Mouse (Mus musculus): ENCODE data around the gene Rad9a. TPM values are rescaled to one million over a fixed set of nuclear protein-coding genes. Genes with fewer than 3 reads are reported as not detected.

Rad9a gene
- total RNA-seq, 2 experiments from 2014 or later = 14.7 to 16.2 TPM

DNA sequence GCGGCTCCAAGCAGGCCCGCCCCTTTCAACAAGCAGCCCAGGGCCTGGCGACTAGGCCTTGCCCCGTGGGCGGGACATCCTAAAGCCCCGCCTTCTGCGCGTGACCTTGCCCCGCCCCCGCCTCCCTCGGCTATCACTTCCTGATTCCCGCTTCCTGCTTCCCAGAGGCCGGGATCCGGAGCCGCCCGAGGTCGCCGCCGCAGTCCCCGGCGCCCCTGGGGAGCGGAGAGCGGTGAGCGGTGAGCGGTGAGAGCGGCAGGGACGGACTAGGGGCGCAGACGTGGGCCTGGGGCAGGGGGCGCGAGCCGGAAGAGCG, 53.0 kb downstream of the Rad9a start, which contains the start of gene Coro1b:
Gene Coro1b (plus strand): TSS at position 129 of the 316 bp plus-strand sequence.
- peak; percentile 94 to 97 for DNase-seq (ENCODE audit: low spot score in 2 of 2)

- no peak for DNase-seq (ENCODE audit: low spot score in 2 of 2)
These were observed 53.5 kb downstream of the Rad9a start for GRCm38 (mm10) chr19:4147782-4148490.

- no peak for DNase-seq (ENCODE audit: low spot score in 2 of 2)
These were observed 54.4 kb downstream of the Rad9a start for GRCm38 (mm10) chr19:4147022-4147405.

DNA sequence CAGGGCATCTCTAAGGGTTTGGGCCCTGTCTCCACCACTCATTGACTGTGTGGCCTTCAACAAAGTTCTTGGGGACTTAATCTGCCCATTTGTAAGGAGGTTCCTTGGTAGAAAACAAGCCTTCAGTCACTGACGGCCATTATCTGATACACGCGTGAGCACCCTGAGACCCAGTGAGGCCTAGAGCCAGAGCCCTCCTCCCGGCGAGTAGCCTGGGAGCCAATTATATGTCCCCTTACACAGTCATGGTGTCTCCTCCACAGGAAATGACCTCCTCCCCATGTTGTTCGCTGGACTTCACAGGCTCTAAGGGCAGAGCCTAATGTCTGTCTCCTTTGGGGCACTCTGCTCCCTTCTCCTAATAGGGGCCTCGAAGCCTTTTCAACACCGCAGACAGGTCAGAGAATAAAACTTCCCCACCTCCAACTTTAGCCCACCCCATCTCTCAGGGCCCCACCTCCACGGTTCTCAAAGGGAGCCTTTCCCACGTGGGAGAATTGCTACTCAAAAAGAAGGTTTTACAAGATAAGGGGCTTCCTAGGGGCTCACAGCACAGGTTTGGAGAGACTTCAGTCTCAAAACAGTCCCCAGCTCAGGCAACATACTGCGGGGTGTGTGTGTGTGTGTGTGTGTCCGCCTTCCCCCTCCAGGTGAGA, 55.0 kb downstream of the Rad9a start:
- DNase-seq (ENCODE audit: low spot score in 2 of 2) = no peak

- no peak for DNase-seq (ENCODE audit: low spot score in 2 of 2)
These were observed 55.5 kb downstream of the Rad9a start for GRCm38 (mm10) chr19:4145936-4146335.

Small RNAs within 50 kb of the gene (microRNA-seq; reads per million reads assigned to microRNA genes)
- not detected for gene Gm26115

Other genes with a start within 250 kb of the Rad9a start
- under 1 TPM; 0.67 to 0.87 TPM for gene Aldh3b3, start 243.0 kb downstream of the Rad9a start, total RNA-seq (2021)
- gene Aldh3b2, start 229.3 kb downstream of the Rad9a start, total RNA-seq (2021) = 1 to 10 TPM; 7.5 to 8.4 TPM
- gene Acy3, start 215.1 kb downstream of the Rad9a start, total RNA-seq (2021) = 10 to 100 TPM; 32.3 to 36.8 TPM
- under 1 TPM in 1 of 2 experiments, not detected in 1; 0.34 TPM for gene Tbx10, start 208.9 kb downstream of the Rad9a start, total RNA-seq (2021)
- gene Nudt8, start 201.1 kb downstream of the Rad9a start, total RNA-seq (2021) = 10 to 100 TPM; 21.7 to 21.9 TPM
- gene Gm49405, start 201.0 kb downstream of the Rad9a start, total RNA-seq (2021) = 1 to 10 TPM; 1.7 to 1.8 TPM
- gene Doc2g, start 198.3 kb downstream of the Rad9a start, total RNA-seq (2021) = 1 to 10 TPM; 2.4 to 2.6 TPM
- 100 to 1,000 TPM; 253 to 283 TPM for gene Ndufv1, start 188.9 kb downstream of the Rad9a start, total RNA-seq (2021)
- 100 to 1,000 TPM; 258 to 283 TPM for gene Gstp1, start 163.7 kb downstream of the Rad9a start, total RNA-seq (2021)
- 10 to 100 TPM; 52.6 to 68.8 TPM for gene Gstp2, start 155.6 kb downstream of the Rad9a start, total RNA-seq (2021)
- gene Gstp3, start 142.1 kb downstream of the Rad9a start, total RNA-seq (2021) = 10 to 100 TPM in 1 of 2 experiments, 1 to 10 TPM in 1; 1.9 to 37.5 TPM
- gene Cabp2, start 120.1 kb downstream of the Rad9a start, total RNA-seq (2021) = 1 to 10 TPM in 1 of 2 experiments, not detected in 1; 1.2 TPM
- 10 to 100 TPM; 45.8 to 47.3 TPM for gene Cdk2ap2, start 104.5 kb downstream of the Rad9a start, total RNA-seq (2021)
- 10 to 100 TPM; 51.6 to 65.0 TPM for gene Pitpnm1, start 101.7 kb downstream of the Rad9a start, total RNA-seq (2021)
- gene Aip, start 75.8 kb downstream of the Rad9a start, total RNA-seq (2021) = 10 to 100 TPM; 86.1 to 88.5 TPM
- gene Gpr152, start 61.9 kb downstream of the Rad9a start, total RNA-seq (2021) = under 1 TPM; 0.08 to 0.14 TPM
- under 1 TPM in 1 of 2 experiments, not detected in 1; 0.20 TPM for gene Cabp4, start 57.6 kb downstream of the Rad9a start, total RNA-seq (2021)
- gene Coro1b, start 53.0 kb downstream of the Rad9a start, total RNA-seq (2021) = 100 to 1,000 TPM; 192 to 203 TPM
- gene Ptprcap, start 48.1 kb downstream of the Rad9a start, total RNA-seq (2021) = 1 to 10 TPM; 5.1 to 5.2 TPM
- 10 to 100 TPM; 46.6 to 50.0 TPM for gene Rps6kb2, start 38.3 kb downstream of the Rad9a start, total RNA-seq (2021)
- gene Carns1, start 26.2 kb downstream of the Rad9a start, total RNA-seq (2021) = 1 to 10 TPM; 5.5 to 7.3 TPM
- gene Tbc1d10c, start 10.4 kb downstream of the Rad9a start, total RNA-seq (2021) = 1 to 10 TPM; 3.2 to 4.3 TPM
- gene Ppp1ca, start 9.6 kb downstream of the Rad9a start, total RNA-seq (2021) = 100 to 1,000 TPM; 464 to 467 TPM
- gene Clcf1, start 12.6 kb upstream of the Rad9a start, total RNA-seq (2021) = 10 to 100 TPM; 10.0 to 10.7 TPM
- gene AC109138.7, start 12.7 kb upstream of the Rad9a start, total RNA-seq (2021) = not detected
- 10 to 100 TPM; 32.7 to 34.3 TPM for gene Pold4, start 30.2 kb upstream of the Rad9a start, total RNA-seq (2021)
- gene Ssh3, start 67.5 kb upstream of the Rad9a start, total RNA-seq (2021) = 10 to 100 TPM; 37.6 to 40.9 TPM
- 1 to 10 TPM; 8.2 to 8.8 TPM for gene Ankrd13d, start 81.5 kb upstream of the Rad9a start, total RNA-seq (2021)
- 10 to 100 TPM; 54.6 to 57.8 TPM for gene Grk2, start 104.6 kb upstream of the Rad9a start, total RNA-seq (2021)
- 100 to 1,000 TPM; 104 to 106 TPM for gene Kdm2a, start 196.6 kb upstream of the Rad9a start, total RNA-seq (2021)
- 10 to 100 TPM; 18.0 to 19.7 TPM for gene Rhod, start 237.8 kb upstream of the Rad9a start, total RNA-seq (2021)

Data from adrenal gland, postnatal 4 days (tissue).